Mouse (Mus musculus) brain, embryonic 14.5 days (tissue): ENCODE results near the gene Naa25. TPM values are rescaled to one million over a fixed set of nuclear protein-coding genes. Genes with fewer than 3 reads are reported as not detected.

Experiments used
- DNase-seq: peaks from one replicate; pipeline ENCODE4 v3.0.0-alpha.2; 2011; ENCODE audit warnings: low read depth
- CTCF ChIP-seq: fragments of 200-500 bp; IDR thresholded peaks from 2 replicates; pipeline ENCODE4 v1.5.1; 2012; ENCODE audit warnings: inconsistent platforms, mild to moderate bottlenecking, moderate library complexity, borderline replicate concordance; ENCODE audit not compliant: insufficient read depth, insufficient read length; ENCODE audit errors: extremely low read depth
- POLR2A ChIP-seq: fragments of 200-500 bp; IDR thresholded peaks from 2 replicates; pipeline ENCODE4 v1.6.1; 2012; ENCODE audit warnings: mild to moderate bottlenecking, inconsistent platforms, borderline replicate concordance; ENCODE audit not compliant: poor library complexity, insufficient read depth, insufficient read length, severe bottlenecking; ENCODE audit errors: extremely low read depth
- polyA plus RNA-seq: library from polyadenylated mRNA; depleted of rRNA; stranded (reverse); fragments of >200 nt; gene quantifications from 2 replicates; pipeline ENCODE4 v1.2.3, GENCODE M21; 2012; rRNA removed

Gene Naa25
- polyA plus RNA-seq, 1 experiment, result 30.1 TPM

GRCm38 (mm10) chr5:121461339-121462170 lies 63.8 kb downstream of the Naa25 start:
- no peak for TF ChIP-seq POLR2A
- no peak for TF ChIP-seq CTCF
- no peak for DNase-seq

DNA sequence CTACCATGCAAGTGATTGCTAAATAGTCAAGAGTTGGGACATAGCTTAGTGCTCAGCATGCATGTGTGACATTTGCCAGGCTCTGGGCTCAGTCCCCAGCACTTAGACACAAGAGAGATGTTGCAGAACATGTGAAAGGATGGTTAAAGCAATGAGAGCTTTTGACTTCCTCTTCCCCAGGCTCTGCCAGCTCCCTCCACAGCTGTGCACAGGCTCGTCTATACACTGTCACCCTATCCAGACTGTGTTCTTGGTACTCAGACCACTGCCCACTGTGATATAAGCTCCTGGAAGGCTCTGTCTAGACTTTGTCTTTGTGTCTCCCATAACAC lies 64.4 kb downstream of the Naa25 start:
- no peak for DNase-seq
- TF ChIP-seq POLR2A, result no peak
- no peak for TF ChIP-seq CTCF

- TF ChIP-seq CTCF (no peak), POLR2A (no peak)
- no peak for DNase-seq
Measured at GRCm38 (mm10) chr5:121462967-121463366, 65.2 kb downstream of the Naa25 start.

DNA sequence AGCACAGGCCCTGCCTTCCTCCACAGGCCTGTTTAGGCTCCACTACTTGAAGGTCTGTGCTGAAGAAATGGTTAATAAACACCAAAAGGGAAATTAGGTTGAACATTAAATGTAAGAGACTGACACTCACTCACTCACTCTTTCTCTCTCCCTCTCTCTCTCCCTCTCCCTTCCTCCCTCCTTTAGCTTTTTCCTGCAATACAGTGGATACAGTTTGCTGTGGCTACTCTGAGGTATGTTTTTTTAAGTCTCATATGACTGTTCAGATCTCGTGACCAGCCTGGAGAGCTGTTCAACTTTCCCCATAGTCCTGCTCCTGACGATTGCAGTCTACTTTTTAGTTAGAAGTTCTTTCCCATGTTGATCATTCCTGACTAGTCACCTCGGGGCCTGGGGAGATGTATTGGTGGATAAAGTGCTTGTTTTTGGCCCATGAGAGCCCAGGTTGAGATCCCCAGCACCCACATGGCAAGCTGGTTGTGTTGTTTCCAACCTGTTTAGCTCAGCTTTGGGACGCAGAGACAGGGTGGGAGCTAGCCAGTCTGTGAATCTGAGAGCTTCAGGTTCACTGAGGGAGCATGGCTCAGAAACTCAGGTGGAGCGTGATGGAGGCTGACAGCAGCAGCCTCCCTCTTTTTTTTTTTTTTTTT lies 66.0 kb downstream of the Naa25 start:
- TF ChIP-seq POLR2A (no peak), CTCF (no peak)
- no peak for DNase-seq

GRCm38 (mm10) chr5:121469566-121469965 lies 71.8 kb downstream of the Naa25 start:
- TF ChIP-seq CTCF (no peak), POLR2A (no peak)
- DNase-seq, result no peak

GRCm38 (mm10) chr5:121472411-121472810 lies 74.7 kb downstream of the Naa25 start:
- TF ChIP-seq CTCF, result no peak
- TF ChIP-seq POLR2A, result no peak

DNA sequence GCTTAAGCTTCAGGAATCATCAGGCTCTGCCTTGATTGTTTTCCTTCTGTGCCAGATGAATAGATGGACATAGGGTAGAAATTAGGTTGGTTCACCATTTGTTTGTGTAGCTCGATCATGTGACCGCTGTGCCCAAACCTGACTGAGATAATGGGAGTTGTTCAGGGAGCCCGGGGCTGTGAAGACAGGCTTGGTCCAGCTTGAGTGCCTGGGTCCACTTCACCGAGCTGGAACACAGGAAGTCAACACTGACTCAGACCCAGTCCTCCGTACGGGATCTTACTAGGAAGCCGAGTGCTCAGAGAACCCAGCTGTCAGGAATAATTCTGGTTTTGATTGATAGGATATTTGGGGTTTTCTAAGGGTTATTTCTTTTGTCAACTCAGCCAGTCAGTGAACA lies 76.9 kb downstream of the Naa25 start:
- DNase-seq, result no peak
- TF ChIP-seq POLR2A (no peak), CTCF (no peak)

More at GRCm38 (mm10) chr5:121472411-121472810, 74.7 kb downstream of the Naa25 start:
- DNase-seq, result no peak

GRCm38 (mm10) chr5:121476040-121476439 lies 78.3 kb downstream of the Naa25 start:
- no peak for DNase-seq
- no peak for TF ChIP-seq POLR2A
- no peak for TF ChIP-seq CTCF

DNA sequence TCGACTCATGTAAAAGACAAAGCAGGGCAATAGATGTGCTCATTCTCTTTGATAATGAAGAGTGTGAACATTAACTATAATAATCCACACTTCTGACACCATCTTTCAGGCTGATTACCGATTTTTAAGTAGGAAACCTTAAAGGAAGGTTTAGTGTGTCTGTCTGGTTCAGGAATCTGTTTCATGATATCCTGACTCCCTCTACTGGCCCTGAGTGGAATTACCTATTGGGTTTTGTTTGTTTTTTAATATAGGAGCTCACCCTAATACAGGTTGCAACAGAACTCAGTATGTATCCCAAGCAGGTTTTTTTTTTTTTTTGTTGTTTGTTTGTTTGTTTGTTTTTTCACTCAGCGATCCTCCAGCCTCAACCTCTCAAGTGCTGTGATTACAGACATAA lies 79.9 kb downstream of the Naa25 start:
- peak; percentile 82 for DNase-seq
- TF ChIP-seq CTCF, result 0 out of 2 replicates have a peak, but pooled peaks have one; percentile 9
- TF ChIP-seq POLR2A, result no peak

- no peak for DNase-seq
- TF ChIP-seq POLR2A (no peak), CTCF (no peak)
Measured at GRCm38 (mm10) chr5:121484801-121485200, 87.1 kb downstream of the Naa25 start.

- no peak for DNase-seq
- TF ChIP-seq CTCF, result no peak
- TF ChIP-seq POLR2A, result no peak
Measured at GRCm38 (mm10) chr5:121493305-121493704, 95.6 kb downstream of the Naa25 start.

Other genes with a start within 250 kb of the Naa25 start
- gene Ptpn11, start 206.5 kb upstream of the Naa25 start, polyA plus RNA-seq, result 41.6 and 58.5 TPM in 2 replicates
- gene Rpl6, start 193.5 kb upstream of the Naa25 start, polyA plus RNA-seq, result 622 and 680 TPM in 2 replicates
- gene Hectd4, start 177.7 kb upstream of the Naa25 start, polyA plus RNA-seq, result 60.2 and 75.7 TPM in 2 replicates
- 157 and 195 TPM in 2 replicates for gene Trafd1, start 12.3 kb upstream of the Naa25 start, polyA plus RNA-seq
- 1.8 TPM in 2 replicates for gene Tmem116, start 54.0 kb downstream of the Naa25 start, polyA plus RNA-seq
- gene Erp29, start 54.6 kb downstream of the Naa25 start, polyA plus RNA-seq, result 110 and 121 TPM in 2 replicates
- gene Adam1b, start 105.5 kb downstream of the Naa25 start, polyA plus RNA-seq, result not detected in 2 replicates
- gene Adam1a, start 147.5 kb downstream of the Naa25 start, polyA plus RNA-seq, result 34.1 and 38.2 TPM in 2 replicates
- 0.14 and 0.39 TPM in 2 replicates for gene Gm42878, start 147.5 kb downstream of the Naa25 start, polyA plus RNA-seq
- gene Mapkapk5, start 148.0 kb downstream of the Naa25 start, polyA plus RNA-seq, result 99.8 and 103 TPM in 2 replicates
- 141 and 169 TPM in 2 replicates for gene Aldh2, start 195.9 kb downstream of the Naa25 start, polyA plus RNA-seq
- 1.5 and 1.8 TPM in 2 replicates for gene Acad12, start 221.0 kb downstream of the Naa25 start, polyA plus RNA-seq